Mouse (Mus musculus) CD4-positive naive resting alpha-beta T cell, adult 57 days (primary cell): ENCODE measurements around the gene Olfr536. TPM values are rescaled to one million over a fixed set of nuclear protein-coding genes. Genes with fewer than 3 reads are reported as not detected.

Experiments used
- total RNA-seq: library from RNA; stranded (reverse); gene quantifications from one replicate; pipeline ENCODE4 v1.2.4, GENCODE M21; 2023

Gene Olfr536
- not detected for total RNA-seq

DNA sequence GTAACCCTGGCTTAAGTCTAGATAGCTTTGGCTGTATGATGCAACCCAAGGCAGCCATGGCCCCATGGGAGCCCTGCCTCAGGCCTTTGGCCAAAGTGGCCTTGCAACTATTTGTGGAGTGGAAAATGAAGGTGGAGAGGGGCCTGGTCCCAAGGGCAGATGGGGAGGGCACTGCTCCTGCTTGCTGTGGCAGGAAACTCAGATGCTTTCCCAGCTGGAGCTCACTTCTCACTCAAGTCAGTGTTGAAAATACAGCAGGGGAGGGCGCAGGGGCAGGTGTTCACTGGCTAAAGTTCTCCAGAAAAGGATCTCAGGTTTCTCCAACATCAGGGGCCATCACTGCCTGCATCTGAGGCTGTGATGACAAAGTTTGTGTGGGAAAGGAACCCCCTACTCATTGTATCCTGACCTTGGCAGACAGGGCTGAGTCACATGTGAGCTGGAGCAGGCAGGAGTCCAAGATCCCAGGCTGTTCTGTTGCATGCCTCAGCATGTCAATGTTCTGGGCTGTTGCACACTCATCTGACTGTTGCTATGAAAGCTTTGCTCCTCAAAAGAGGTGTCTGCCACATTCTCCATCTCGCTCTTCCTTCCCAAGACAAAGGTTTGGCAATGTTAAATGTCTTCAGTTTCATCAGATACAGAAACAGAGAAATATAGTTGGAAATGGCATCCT lies at the start of gene Olfr536:
Olfr536 (minus strand) TSS at position 51 of the 676 bp plus-strand sequence.

DNA sequence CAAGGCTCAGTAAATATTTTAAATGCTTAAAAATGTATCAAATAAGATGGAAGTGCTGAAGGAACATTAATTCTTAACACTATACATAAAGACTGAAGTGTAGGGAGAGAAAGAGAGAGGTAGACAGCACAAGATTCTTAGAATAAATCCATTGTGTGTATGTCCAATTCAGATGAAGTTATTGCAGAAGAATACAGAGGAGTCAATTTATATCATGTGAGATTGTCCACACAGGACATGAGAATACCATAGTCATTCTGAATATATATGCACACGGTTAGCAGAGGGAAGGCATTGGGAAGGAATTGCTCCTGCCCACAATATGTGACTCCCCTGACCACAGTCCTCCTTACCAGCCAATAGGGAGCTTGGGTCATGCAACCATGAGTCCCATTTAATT lies 23.3 kb downstream of the Olfr536 start, which contains the start of gene Olfr535:
Olfr535 (plus strand) TSS at position 301 of the 400 bp plus-strand sequence.

DNA sequence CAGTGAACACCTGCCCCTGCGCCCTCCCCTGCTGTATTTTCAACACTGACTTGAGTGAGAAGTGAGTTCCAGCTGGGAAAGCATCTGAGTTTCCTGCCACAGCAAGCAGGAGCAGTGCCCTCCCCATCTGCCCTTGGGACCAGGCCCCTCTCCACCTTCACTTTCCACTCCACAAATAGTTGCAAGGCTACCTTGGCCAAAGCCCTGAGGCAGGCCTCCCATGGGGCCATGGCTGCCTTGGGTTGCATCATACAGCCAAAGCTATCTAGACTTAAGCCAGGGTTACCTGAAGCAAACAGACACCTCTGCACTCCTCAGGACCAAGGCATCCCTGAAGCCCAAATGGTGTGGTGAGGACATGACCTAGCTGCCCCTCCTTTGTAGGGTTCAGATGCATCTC lies 44.1 kb downstream of the Olfr536 start, which contains the start of gene Olfr533:
Olfr533 (plus strand) TSS at position 301 of the 400 bp plus-strand sequence.

Other genes starting within 250 kb of the Olfr536 start
- gene Olfr525, start 186.5 kb downstream of the Olfr536 start, total RNA-seq, result not detected
- gene Olfr527, start 173.4 kb downstream of the Olfr536 start, total RNA-seq, result not detected
- gene Olfr60, start 145.7 kb downstream of the Olfr536 start, total RNA-seq, result not detected
- not detected for gene Olfr530, start 131.1 kb downstream of the Olfr536 start, total RNA-seq
- gene Olfr531, start 104.5 kb downstream of the Olfr536 start, total RNA-seq, result not detected
- gene Olfr532, start 85.8 kb downstream of the Olfr536 start, total RNA-seq, result not detected
- not detected for gene Olfr533, start 44.0 kb downstream of the Olfr536 start, total RNA-seq
- gene Olfr535, start 23.2 kb downstream of the Olfr536 start, total RNA-seq, result not detected
- gene Olfr538, start 60.5 kb upstream of the Olfr536 start, total RNA-seq, result not detected
- gene Olfr46, start 93.9 kb upstream of the Olfr536 start, total RNA-seq, result not detected
- not detected for gene Olfr61, start 121.6 kb upstream of the Olfr536 start, total RNA-seq
- gene Olfr53, start 139.1 kb upstream of the Olfr536 start, total RNA-seq, result not detected
- gene Olfr539, start 152.5 kb upstream of the Olfr536 start, total RNA-seq, result not detected
- not detected for gene Olfr45, start 174.6 kb upstream of the Olfr536 start, total RNA-seq
- not detected for gene Olfr541, start 189.9 kb upstream of the Olfr536 start, total RNA-seq